Comparison of ENCODE assay signal across 11 mouse cellular contexts in the genomic region with DNA sequence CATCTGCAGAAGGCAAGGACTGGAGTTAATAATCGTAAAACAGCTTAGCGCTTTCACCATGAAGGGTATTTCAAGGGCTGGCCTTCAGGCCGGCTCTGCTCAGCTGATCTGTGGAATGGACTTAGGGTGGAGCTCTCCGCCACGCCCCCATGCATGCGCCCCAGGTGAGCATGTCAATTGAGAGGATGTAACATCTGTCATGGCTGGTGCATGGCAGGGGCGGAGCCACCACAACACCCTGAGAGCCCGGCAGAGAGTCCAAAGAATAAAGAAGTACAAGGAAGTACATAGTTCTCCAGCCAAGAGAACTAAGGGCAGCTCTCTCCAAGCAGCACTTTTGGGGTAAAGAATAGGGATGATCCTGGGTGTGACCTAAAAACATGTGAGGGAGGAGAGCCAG. TPM values are rescaled to one million over a fixed set of nuclear protein-coding genes. Genes with fewer than 3 reads are reported as not detected.
DNase-seq lines count a peak whose midpoint lies in the region; ATAC-seq lines count a peak whose summit lies in the region.
"Had no signal": no experiment of that assay in that cellular context is flagged by ENCODE, and none has a peak within 500 bp of the region (broad histone marks: within the 10 kb centered on the region; RNA-seq: fewer than 3 reads in every experiment).

No protein-coding gene starts in this region.

- no peak for DNase-seq in liver
- DNase-seq in thymus, postnatal 4 days = peak; percentile 34
- no peak for DNase-seq in midbrain, embryonic 14.5 days
- no peak for DNase-seq in layer of hippocampus, adult 9-11 months
- no peak for DNase-seq in right cerebral cortex, postnatal 36 days (ENCODE audit: low spot score in 2 of 2)
- DNase-seq: adrenal gland, adult 8-10 months; cerebellum, adult 9-10 months had no signal

- H3K4me2 ChIP-seq in liver, embryonic 15.5 days = peak overlapping the region; percentile 2; the same call in 1 of the 2 replicates
- H3K4me2 ChIP-seq in intestine, embryonic 15.5 days (replicated peaks) = 0 out of 2 replicates have a peak overlapping the region, but pooled peaks have one; percentile 5
- H3K4me2 ChIP-seq in midbrain, embryonic 14.5 days (ENCODE audit: low read length) = no peak overlapping the region

- no peaks in the 10 kb centered on the region for H3K27me3 ChIP-seq in liver, embryonic 15.5 days
- H3K27me3 ChIP-seq in intestine, embryonic 15.5 days (replicated peaks) = no peaks in the 10 kb centered on the region
- no peaks in the 10 kb centered on the region for H3K27me3 ChIP-seq in megakaryocyte, embryonic 14.5 days (replicated peaks)
- H3K27me3 ChIP-seq in midbrain, embryonic 14.5 days (ENCODE audit: control insufficient read depth, insufficient read depth, low read length) = no peaks in the 10 kb centered on the region

- H3K27ac ChIP-seq in liver, embryonic 15.5 days (replicated peaks) = no peak overlapping the region; the same call in 1 of the 2 replicates
- peak overlapping the region; percentile 23; the same call in 1 of the 2 replicates for H3K27ac ChIP-seq in intestine, embryonic 15.5 days
- H3K27ac ChIP-seq in midbrain, embryonic 14.5 days (replicated peaks; ENCODE audit: low read depth, low read length) = no peak overlapping the region

- no peak overlapping the region for H3K9ac ChIP-seq in liver, embryonic 15.5 days
- no peak overlapping the region for H3K9ac ChIP-seq in intestine, embryonic 15.5 days
- no peak overlapping the region for H3K9ac ChIP-seq in midbrain, embryonic 14.5 days (replicated peaks; ENCODE audit: low read length)

- no peaks in the 10 kb centered on the region for H3K9me3 ChIP-seq in liver, embryonic 15.5 days (replicated peaks)
- no peaks in the 10 kb centered on the region for H3K9me3 ChIP-seq in intestine, embryonic 15.5 days
- H3K9me3 ChIP-seq in megakaryocyte, embryonic 14.5 days = peaks cover 4% of the 10 kb centered on the region; the same call in 1 of the 2 replicates
- H3K9me3 ChIP-seq in midbrain, embryonic 14.5 days (ENCODE audit: control insufficient read depth, low read length) = no peaks in the 10 kb centered on the region

- H3K36me3 ChIP-seq in liver, embryonic 15.5 days (replicated peaks) = peaks cover 8% of the 10 kb centered on the region; the same call in 1 of the 2 replicates
- H3K36me3 ChIP-seq in intestine, embryonic 15.5 days = no peaks in the 10 kb centered on the region
- H3K36me3 ChIP-seq in megakaryocyte, embryonic 14.5 days (replicated peaks; ENCODE audit: low read length) = peaks cover 31% of the 10 kb centered on the region
- peaks cover 5% of the 10 kb centered on the region for H3K36me3 ChIP-seq in midbrain, embryonic 14.5 days (ENCODE audit: control insufficient read depth, insufficient read depth, low read length)

- H3K4me3 ChIP-seq in liver, embryonic 15.5 days (replicated peaks) = no peak overlapping the region
- no peak overlapping the region for H3K4me3 ChIP-seq in intestine, embryonic 15.5 days (replicated peaks)
- H3K4me3 ChIP-seq in megakaryocyte, embryonic 14.5 days (replicated peaks) = peak overlapping the region; percentile 60
- no peak overlapping the region for H3K4me3 ChIP-seq in midbrain, embryonic 14.5 days (replicated peaks; ENCODE audit: low read depth, low read length)
- H3K4me3 ChIP-seq: erythroblast, embryonic 14.5 days had no signal

- no peak for ATAC-seq in liver, embryonic 15.5 days (ENCODE audit: insufficient read depth)
- peak; percentile 86 for ATAC-seq in intestine, embryonic 15.5 days
- no peak for ATAC-seq in midbrain, embryonic 14.5 days (ENCODE audit: low FRiP score, low TSS enrichment)

- H3K4me1 ChIP-seq in liver, embryonic 15.5 days (replicated peaks) = 0 out of 2 replicates have a peak, but pooled peaks cover 15% of the 10 kb centered on the region
- no peaks in the 10 kb centered on the region; the same call in 1 of the 2 replicates for H3K4me1 ChIP-seq in intestine, embryonic 15.5 days (replicated peaks)
- H3K4me1 ChIP-seq in megakaryocyte, embryonic 14.5 days = peaks cover 25% of the 10 kb centered on the region
- no peaks in the 10 kb centered on the region for H3K4me1 ChIP-seq in midbrain, embryonic 14.5 days (ENCODE audit: control insufficient read depth, insufficient read depth, low read length)

- 68% methylated on average over 8 of the region's 8 CpGs for WGBS in liver, embryonic 15.5 days (ENCODE audit: insufficient replicate concordance)
- WGBS in intestine, embryonic 15.5 days = 79% methylated on average over 8 of the region's 8 CpGs
- 92% methylated on average over 8 of the region's 8 CpGs for WGBS in midbrain, embryonic 14.5 days

RNA-seq across cellular contexts. Expression of a gene that starts 48.9 kb away (rescaled TPM):
- polyA plus RNA-seq in liver, embryonic 15.5 days (2015; fragmentation: Nextera tagmentation; extraction: Ambion mirVana) = 6.1 and 6.3 TPM in 2 replicates
- polyA plus RNA-seq in intestine, embryonic 15.5 days (2015; fragmentation: Nextera tagmentation; extraction: Ambion mirVana) = 26.6 and 32.5 TPM in 2 replicates
- polyA plus RNA-seq in megakaryocyte, embryonic 14.5 days (2012; ENCODE audit: insufficient read depth, low replicate concordance) = 2.8 TPM in 1 of 2 replicates, not detected in the other
- 67.8 and 90.2 TPM in 2 replicates for polyA plus RNA-seq in midbrain, embryonic 14.5 days (2014; fragmentation: Nextera tagmentation; extraction: Ambion mirVana)
- polyA plus RNA-seq: erythroblast, embryonic 14.5 days had no signal

RNA-seq across cellular contexts. Expression of a gene that starts 58.7 kb away (rescaled TPM):
- polyA plus RNA-seq in liver, embryonic 15.5 days (2015; fragmentation: Nextera tagmentation; extraction: Ambion mirVana) = 9.5 and 10.7 TPM in 2 replicates
- polyA plus RNA-seq in intestine, embryonic 15.5 days (2015; fragmentation: Nextera tagmentation; extraction: Ambion mirVana) = 32.5 and 35.1 TPM in 2 replicates
- 3.2 and 5.2 TPM in 2 replicates for polyA plus RNA-seq in megakaryocyte, embryonic 14.5 days (2012; ENCODE audit: insufficient read depth, low replicate concordance)
- 45.0 and 54.0 TPM in 2 replicates for polyA plus RNA-seq in midbrain, embryonic 14.5 days (2014; fragmentation: Nextera tagmentation; extraction: Ambion mirVana)
